Mouse (Mus musculus) heart, adult 8-10 months (tissue): ENCODE measurements around the gene Ttll1. TPM values are rescaled to one million over a fixed set of nuclear protein-coding genes. Genes with fewer than 3 reads are reported as not detected.
"Not testable (repeated sequence)": the region's sequence is repeated elsewhere in the genome, so short reads cannot be mapped to it uniquely, and the experiment has no call there.

Source experiments
- DNase-seq: peaks from one replicate; pipeline ENCODE4 v3.0.0; 2022; ENCODE audit warnings: low spot score
- total RNA-seq, 4 experiments: library from RNA; stranded (reverse); gene quantifications; 2 replicates each; pipeline ENCODE4 v1.2.4; 2022

The Ttll1 gene
- total RNA-seq, 4 experiments from 2014 or later = 51.7 to 73.3 (median 59.8) TPM

- no peak for DNase-seq
These were observed 13.1 kb upstream of the Ttll1 start for GRCm38 (mm10) chr15:83523638-83524332.

- DNase-seq = no peak
These were observed 12.5 kb upstream of the Ttll1 start for GRCm38 (mm10) chr15:83523196-83523595.

- no peak for DNase-seq
These were observed 10.2 kb upstream of the Ttll1 start for GRCm38 (mm10) chr15:83520861-83521382.

- peak; percentile 75 for DNase-seq
These were observed 7.7 kb upstream of the Ttll1 start for GRCm38 (mm10) chr15:83518215-83519048.

GRCm38 (mm10) chr15:83515018-83515417 lies 4.3 kb upstream of the Ttll1 start:
- no peak for DNase-seq

- no peak for DNase-seq
These were observed 2.0 kb upstream of the Ttll1 start for GRCm38 (mm10) chr15:83512489-83513281.

- no peak for DNase-seq
These were observed 516 bp downstream of the Ttll1 start for GRCm38 (mm10) chr15:83509950-83510804.

GRCm38 (mm10) chr15:83501483-83501882 lies 9.2 kb downstream of the Ttll1 start:
- not testable (repeated sequence) for DNase-seq

GRCm38 (mm10) chr15:83500352-83500751 lies 10.3 kb downstream of the Ttll1 start:
- peak; percentile 42 for DNase-seq

- no peak for DNase-seq
These were observed 11.4 kb downstream of the Ttll1 start for GRCm38 (mm10) chr15:83499211-83499755.

- no peak for DNase-seq
These were observed 13.4 kb downstream of the Ttll1 start for GRCm38 (mm10) chr15:83497299-83497698.

- DNase-seq = no peak
These were observed 14.8 kb downstream of the Ttll1 start for GRCm38 (mm10) chr15:83495787-83496367.

- no peak for DNase-seq
These were observed 15.5 kb downstream of the Ttll1 start for GRCm38 (mm10) chr15:83495195-83495594.

- no peak for DNase-seq
These were observed 16.1 kb downstream of the Ttll1 start for GRCm38 (mm10) chr15:83494572-83494920.

- DNase-seq = no peak
These were observed 16.7 kb downstream of the Ttll1 start for GRCm38 (mm10) chr15:83493856-83494571.

- no peak for DNase-seq
These were observed 18.8 kb downstream of the Ttll1 start for GRCm38 (mm10) chr15:83491891-83492290.

- DNase-seq = no peak
These were observed 21.2 kb downstream of the Ttll1 start for GRCm38 (mm10) chr15:83489471-83489870.

GRCm38 (mm10) chr15:83487477-83488115 lies 23.1 kb downstream of the Ttll1 start:
- DNase-seq = no peak

- DNase-seq = no peak
These were observed 26.4 kb downstream of the Ttll1 start for GRCm38 (mm10) chr15:83484311-83484710.
